Mouse (Mus musculus) brain, embryonic 14.5 days (tissue): Measurements from ENCODE around the gene Plekhg5.

ENCODE experiments used
- CTCF ChIP-seq: fragments of 200-500 bp; IDR thresholded peaks from 2 replicates; pipeline ENCODE4 v1.5.1; 2012; ENCODE audit warnings: inconsistent platforms, mild to moderate bottlenecking, moderate library complexity, borderline replicate concordance; ENCODE audit not compliant: insufficient read depth, insufficient read length; ENCODE audit errors: extremely low read depth
- POLR2A ChIP-seq: fragments of 200-500 bp; IDR thresholded peaks from 2 replicates; pipeline ENCODE4 v1.6.1; 2012; ENCODE audit warnings: mild to moderate bottlenecking, inconsistent platforms, borderline replicate concordance; ENCODE audit not compliant: poor library complexity, insufficient read depth, insufficient read length, severe bottlenecking; ENCODE audit errors: extremely low read depth

- TF ChIP-seq POLR2A (no peak), CTCF (no peak)
Observed at GRCm38 (mm10) chr4:152084616-152085015, 12.3 kb downstream of the Plekhg5 start.
